Mouse (Mus musculus) heart, adult 8-10 months (tissue): ENCODE measurements around the gene Gemin6. TPM values are rescaled to one million over a fixed set of nuclear protein-coding genes. Genes with fewer than 3 reads are reported as not detected.
"Not testable (repeated sequence)": the region's sequence is repeated elsewhere in the genome, so short reads cannot be mapped to it uniquely, and the experiment has no call there.

Experiments
- DNase-seq: peaks from one replicate; pipeline ENCODE4 v3.0.0; 2022; ENCODE audit warnings: low spot score
- total RNA-seq, 4 experiments: library from RNA; stranded (reverse); gene quantifications; 2 replicates each; pipeline ENCODE4 v1.2.4; 2022

Gene Gemin6
- total RNA-seq, result 1 to 10 TPM; 3.9 to 4.6 (median 4.4) TPM

GRCm38 (mm10) chr17:80224326-80225116 lies at the start of gene Gemin6:
Gene Gemin6 (plus strand): TSS chr17:80224441.
- peak; percentile 92 for DNase-seq

- DNase-seq, result no peak
These were observed 49.4 kb upstream of the Gemin6 start for GRCm38 (mm10) chr17:80174699-80175385.

DNA sequence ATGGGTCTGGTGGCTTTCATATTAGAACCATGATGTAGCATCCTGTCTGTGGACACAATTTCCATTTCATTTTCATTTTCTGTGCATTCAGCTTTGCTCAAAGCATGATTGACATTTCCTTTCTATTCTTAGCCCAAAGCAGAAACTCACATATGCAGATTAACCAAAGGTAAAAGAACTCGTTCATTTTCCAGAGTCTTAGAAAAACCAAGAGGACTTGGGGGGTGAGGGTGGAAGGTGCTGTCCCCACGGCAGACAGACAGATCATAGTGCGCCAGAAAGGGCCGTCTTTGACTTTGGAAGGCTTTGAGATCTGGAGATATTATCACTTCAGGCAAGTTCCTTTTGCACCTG lies 48.9 kb upstream of the Gemin6 start:
- DNase-seq, result no peak

GRCm38 (mm10) chr17:80175966-80176365 lies 48.3 kb upstream of the Gemin6 start:
- DNase-seq, result no peak

DNA sequence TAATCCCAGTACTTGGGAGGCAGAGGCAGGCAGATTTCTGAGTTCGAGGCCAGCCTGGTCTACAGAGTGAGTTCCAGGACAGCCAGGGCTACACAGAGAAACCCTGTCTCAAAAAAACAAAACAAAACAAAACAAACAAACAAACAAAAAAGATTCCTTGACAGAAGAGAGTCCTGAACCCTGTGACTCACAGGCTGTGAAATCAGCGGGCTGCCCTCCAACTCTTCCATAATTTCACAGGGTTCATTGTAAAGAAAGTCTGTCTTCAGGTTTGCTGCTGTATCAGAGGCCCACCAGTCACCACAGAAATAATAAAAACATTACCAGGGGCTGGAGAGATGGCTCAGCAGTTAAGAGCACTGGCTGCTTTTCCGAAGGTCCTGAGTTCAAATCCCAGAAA lies 45.4 kb upstream of the Gemin6 start:
- not testable (repeated sequence) for DNase-seq

GRCm38 (mm10) chr17:80179959-80180358 lies 44.3 kb upstream of the Gemin6 start:
- DNase-seq, result peak; percentile 78

- no peak for DNase-seq
These were observed 43.8 kb upstream of the Gemin6 start for GRCm38 (mm10) chr17:80180468-80180867.

- no peak for DNase-seq
These were observed 40.6 kb upstream of the Gemin6 start for GRCm38 (mm10) chr17:80183615-80184014.

- peak; percentile 24 for DNase-seq
These were observed 31.2 kb upstream of the Gemin6 start for GRCm38 (mm10) chr17:80193075-80193474.

- DNase-seq, result no peak
These were observed 25.0 kb upstream of the Gemin6 start for GRCm38 (mm10) chr17:80199160-80199778.

DNA sequence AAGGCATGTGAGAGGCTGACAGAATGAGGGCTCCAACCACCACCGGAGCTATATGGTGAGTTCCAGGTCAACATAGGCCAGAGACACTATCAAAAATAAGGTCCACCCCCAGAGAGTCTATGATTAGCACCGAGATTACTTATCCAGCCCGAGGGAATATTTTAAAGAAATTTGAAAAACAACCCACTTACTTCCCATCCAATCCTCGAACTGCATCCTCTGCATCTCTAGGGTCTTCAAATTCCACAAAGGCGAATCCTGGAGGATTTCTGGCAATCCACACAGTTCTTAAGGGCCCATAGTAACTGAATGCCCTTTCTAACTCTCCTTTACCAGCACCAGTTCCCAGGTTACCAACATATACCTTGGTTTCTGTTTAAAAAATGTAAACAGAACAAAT lies 18.6 kb upstream of the Gemin6 start:
- DNase-seq, result no peak

- no peak for DNase-seq
These were observed 18.0 kb upstream of the Gemin6 start for GRCm38 (mm10) chr17:80206301-80206670.

- DNase-seq, result peak; percentile 98
These were observed 17.3 kb upstream of the Gemin6 start, which contains the start of the genes Srsf7 and Ttc39d for GRCm38 (mm10) chr17:80206671-80207581. Gene Srsf7 (minus strand): TSS chr17:80207307. Gene Ttc39d (plus strand): TSS chr17:80207460.

- not testable (repeated sequence) for DNase-seq
These were observed 10.2 kb upstream of the Gemin6 start for GRCm38 (mm10) chr17:80213998-80214397.

GRCm38 (mm10) chr17:80220131-80220530 lies 4.1 kb upstream of the Gemin6 start:
- DNase-seq, result no peak

DNA sequence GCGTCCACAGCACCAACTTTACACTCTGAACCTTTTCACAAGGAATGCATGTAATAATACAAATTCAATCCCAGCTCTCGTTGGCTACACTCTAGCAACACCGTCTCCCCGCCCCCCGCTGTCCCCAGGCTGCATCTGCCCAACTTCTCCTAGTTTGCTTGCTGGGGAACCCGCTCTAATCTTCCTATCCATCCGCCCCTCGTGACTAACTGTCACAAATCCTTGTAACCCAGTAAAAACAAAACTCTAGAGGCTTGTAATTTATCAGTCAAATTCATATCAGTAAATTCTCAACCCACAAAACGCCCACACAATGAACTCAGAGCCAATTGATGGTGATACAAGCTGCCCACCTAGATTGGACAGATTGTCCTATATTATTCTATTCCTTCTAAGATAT lies 3.0 kb upstream of the Gemin6 start:
- DNase-seq, result no peak

- no peak for DNase-seq
These were observed 2.2 kb upstream of the Gemin6 start for GRCm38 (mm10) chr17:80221890-80222628.

DNA sequence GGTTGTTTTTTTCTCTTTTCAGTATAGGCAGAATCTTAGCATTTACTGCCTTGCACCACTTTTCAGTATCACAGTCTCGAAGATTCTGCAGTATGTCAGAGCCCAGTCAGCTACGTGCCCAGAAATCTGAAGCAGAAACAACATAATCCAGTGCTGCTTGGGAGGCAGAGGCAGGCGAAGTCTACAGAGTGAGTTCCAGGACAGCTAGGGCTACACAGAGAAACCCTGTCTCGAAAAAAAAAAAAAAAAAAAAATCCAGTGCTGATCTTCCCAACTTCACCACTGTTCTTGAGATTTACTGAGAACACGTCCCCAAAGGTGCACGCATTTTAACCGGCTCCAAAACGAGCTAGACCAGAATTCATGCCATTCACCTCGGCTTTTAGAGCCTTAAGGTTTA lies 412 bp upstream of the Gemin6 start:
- no peak for DNase-seq

GRCm38 (mm10) chr17:80225142-80225541 lies 901 bp downstream of the Gemin6 start:
- not testable (repeated sequence) for DNase-seq

GRCm38 (mm10) chr17:80229396-80229795 lies 5.2 kb downstream of the Gemin6 start:
- DNase-seq, result no peak

- no peak for DNase-seq
These were observed 9.6 kb downstream of the Gemin6 start for GRCm38 (mm10) chr17:80233844-80234243.
